Mouse (Mus musculus): ENCODE data around the gene Hsdl1.
A peak's percentile ranks its signal among the peaks of the same experiment; 100 is the strongest.

The Hsdl1 gene

GRCm38 (mm10) chr8:119574437-119575365 is at the start of gene Hsdl1, which contains the start of gene Dnaaf1:
Gene Hsdl1, minus strand, starts transcription at chr8:119575183.
Gene Dnaaf1, plus strand, starts transcription at chr8:119575235.
- DNase-seq (ENCODE audit: low spot score): peak; percentile 96

DNA sequence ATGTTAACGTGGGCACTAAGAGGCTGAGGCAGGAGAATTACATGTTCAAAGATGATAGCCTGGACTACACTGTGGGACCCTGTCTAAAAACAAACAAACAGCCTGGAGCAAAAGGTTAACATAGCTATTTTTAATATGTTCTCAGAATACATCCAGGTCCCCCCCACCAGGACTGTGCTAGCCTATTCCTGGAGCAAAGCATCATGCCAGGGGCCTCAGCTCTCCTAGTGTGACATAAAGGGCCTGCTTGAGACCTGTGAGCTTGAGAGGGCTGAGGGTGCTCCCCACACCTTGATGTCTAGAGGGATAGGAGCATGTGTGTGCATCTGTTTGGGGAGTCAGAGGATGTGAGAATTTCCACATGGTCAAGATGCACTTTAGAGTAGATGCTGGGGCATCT is 48.8 kb upstream of the Hsdl1 start:
- DNase-seq (ENCODE audit: low spot score): no peak

- no peak for DNase-seq (ENCODE audit: low spot score)
These were observed 48.1 kb upstream of the Hsdl1 start for GRCm38 (mm10) chr8:119623061-119623460.

- DNase-seq (ENCODE audit: low spot score): no peak
These were observed 47.6 kb upstream of the Hsdl1 start for GRCm38 (mm10) chr8:119622555-119622954.

DNA sequence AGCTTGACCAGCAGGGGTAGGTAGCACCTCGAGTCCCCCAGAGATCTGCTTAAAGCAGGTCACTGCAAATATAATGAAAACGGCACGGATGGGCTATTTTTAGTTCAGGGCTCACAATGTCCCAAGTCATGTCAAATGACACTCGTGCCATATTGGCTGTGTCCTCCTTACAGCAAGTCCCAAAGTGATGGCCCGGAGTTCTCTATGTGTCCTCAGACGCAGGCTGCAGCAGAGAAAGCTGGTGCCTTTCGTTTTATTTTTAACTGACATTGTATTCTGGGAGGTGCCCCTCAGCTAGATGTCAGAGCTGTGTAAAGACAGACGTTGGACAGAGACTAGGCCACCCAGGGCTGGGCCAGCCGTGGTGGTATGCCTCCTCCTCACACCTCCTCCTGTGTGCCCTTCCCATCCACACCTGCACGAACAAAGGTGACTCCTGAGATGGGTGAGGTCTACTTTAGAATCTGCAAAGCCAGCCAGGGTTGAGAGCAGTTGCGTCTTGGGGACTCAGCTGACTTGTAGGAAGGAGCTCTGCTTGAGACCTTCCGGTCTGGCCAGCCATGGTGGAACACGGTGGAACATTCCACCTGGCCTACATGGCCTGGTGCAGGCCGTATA is 46.0 kb upstream of the Hsdl1 start:
- DNase-seq (ENCODE audit: low spot score): no peak

DNA sequence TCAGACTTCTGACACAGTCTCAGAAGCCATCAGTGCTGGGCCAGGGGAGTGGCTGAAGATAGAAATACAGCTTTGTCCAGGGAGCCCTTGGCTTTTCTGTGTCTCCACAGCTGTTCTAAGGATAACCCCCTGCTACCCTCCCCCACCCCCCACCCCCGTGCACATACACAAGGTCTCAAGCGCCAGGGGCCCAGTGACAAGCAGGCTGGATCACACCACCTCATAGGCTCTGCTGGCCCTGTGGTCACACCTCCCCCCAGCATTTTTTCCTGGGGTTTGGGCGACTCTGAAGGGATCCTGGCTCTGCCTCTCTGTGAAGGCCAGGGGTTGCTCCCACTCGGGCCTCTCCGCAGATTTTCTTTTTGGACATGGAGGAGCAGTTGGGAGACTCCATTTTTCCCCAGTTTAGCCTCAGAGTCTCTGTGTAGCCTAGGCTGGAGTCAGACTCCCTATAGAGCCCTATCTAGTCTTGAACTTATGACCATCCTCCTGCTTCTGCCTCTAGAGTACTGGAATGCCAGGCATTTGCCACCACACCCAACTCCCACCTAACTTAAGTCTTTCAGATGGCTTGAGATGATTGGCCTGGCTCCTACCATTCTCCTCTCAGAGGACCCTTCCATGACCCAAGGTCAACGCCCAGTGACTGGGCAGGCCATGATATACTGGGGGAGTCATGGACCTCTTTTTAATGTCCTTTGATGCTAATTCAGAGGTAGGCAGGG is 45.3 kb upstream of the Hsdl1 start:
- DNase-seq (ENCODE audit: low spot score): no peak

- DNase-seq (ENCODE audit: low spot score): no peak
These were observed 43.9 kb upstream of the Hsdl1 start for GRCm38 (mm10) chr8:119618887-119619286.

GRCm38 (mm10) chr8:119617586-119617985 is 42.6 kb upstream of the Hsdl1 start:
- DNase-seq (ENCODE audit: low spot score): no peak

DNA sequence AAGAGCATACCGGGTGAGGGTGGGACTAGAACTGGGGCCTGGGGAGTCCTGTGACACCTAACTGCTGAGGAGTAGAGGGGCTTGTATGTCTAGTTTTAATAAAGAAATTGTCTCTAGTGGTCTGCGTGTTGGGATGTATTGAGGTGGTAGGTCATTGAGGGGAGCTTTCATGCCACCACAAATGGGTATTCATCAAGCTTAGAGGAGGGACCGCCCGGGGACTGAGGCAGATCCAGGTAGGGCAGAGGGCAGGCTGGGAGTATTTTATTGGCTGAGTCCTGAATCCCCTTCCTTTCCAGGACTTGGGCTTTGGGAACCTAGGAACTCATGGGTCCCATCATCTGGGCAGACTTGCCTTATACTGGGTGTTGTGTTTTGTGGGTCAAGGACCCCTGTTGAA is 41.8 kb upstream of the Hsdl1 start:
- no peak for DNase-seq (ENCODE audit: low spot score)

GRCm38 (mm10) chr8:119616358-119616757 is 41.4 kb upstream of the Hsdl1 start:
- no peak for DNase-seq (ENCODE audit: low spot score)

DNA sequence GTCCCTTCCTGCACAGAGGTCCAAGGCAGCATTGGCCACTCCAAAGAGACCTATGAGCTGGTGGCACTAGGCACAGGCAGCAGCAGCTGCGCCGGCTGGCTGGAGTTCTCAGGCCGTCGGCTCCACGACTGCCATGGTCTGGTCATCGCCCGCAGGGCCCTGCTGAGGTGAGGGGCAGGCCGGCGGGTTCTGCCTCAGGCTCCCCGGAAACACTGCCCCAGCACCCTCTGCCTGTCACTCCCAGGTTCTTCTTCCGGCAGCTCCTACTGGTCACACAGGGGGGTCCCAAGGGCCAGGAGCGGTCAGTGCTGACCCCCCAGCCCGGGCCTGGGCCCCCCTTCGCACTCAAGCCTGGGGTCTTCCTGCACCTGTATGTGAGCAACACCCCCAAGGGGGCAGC is 40.1 kb upstream of the Hsdl1 start:
- no peak for DNase-seq (ENCODE audit: low spot score)

GRCm38 (mm10) chr8:119612471-119612870 is 37.5 kb upstream of the Hsdl1 start, which contains the start of gene Adad2:
Gene Adad2, plus strand, starts transcription at chr8:119612747.
- DNase-seq (ENCODE audit: low spot score): no peak

DNA sequence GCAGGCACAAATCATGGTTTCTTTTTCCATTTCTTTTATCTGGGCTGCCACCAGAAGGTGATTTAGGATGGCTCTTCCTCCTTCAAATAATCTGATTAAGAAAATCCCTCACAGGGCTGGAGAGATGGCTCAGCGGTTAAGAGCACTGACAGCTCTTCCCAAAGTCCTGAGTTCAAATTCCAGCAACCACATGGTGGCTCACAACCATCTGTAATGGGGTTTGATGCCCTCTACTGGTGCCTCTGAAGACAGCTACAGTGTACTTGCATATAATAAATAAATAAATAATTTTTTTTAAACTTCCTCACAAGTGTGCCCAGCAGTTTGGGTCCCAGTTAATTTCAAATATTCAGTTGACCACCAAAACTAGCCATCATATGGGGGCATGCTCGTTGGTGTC is 31.2 kb upstream of the Hsdl1 start:
- DNase-seq (ENCODE audit: low spot score): no peak

DNA sequence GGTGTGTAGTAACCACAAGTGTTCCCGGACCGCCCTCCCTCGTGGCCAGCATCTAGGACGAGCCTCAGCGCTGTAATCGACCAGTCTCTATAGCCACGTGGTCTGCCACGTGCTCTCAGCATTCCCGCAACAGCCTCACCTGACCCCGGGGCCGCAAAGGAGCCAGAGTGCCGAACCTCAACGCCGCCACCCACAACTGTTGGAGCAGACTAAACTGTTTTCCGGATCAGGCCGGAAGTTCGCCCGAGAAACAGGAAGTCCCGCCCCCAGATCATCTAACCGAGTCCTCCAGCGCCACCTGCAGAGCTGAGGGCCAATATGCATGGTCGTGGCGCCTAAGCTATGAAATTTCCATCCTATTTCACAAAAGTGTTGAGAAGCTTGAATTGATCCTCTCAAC is 30.0 kb upstream of the Hsdl1 start, which contains the start of gene Taf1c:
Gene Taf1c (minus strand): TSS at position 227 of the 400 bp plus-strand sequence.
- peak; percentile 93 for DNase-seq (ENCODE audit: low spot score)

GRCm38 (mm10) chr8:119604398-119604803 is 29.4 kb upstream of the Hsdl1 start:
- DNase-seq (ENCODE audit: low spot score): no peak

DNA sequence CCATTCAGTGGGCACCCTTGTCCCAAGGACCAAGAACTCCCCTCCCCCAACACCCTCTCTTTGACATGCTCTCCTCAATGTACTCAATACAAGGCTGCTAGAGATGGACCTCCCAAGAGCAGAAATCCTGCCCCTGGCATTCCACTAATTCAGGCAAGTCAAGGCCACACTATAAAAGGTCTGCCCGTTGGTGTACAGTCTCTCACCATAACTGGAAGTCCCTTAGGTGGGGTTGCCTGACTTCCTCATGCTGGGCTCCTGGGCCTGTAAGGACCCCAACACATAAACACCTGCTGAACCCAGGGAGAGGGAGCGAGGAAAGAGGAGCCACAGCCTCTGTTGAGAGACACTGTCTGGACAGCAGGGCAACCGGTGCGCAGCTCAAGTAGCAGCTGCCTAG is 28.8 kb upstream of the Hsdl1 start:
- no peak for DNase-seq (ENCODE audit: low spot score)

- DNase-seq (ENCODE audit: low spot score): no peak
These were observed 16.5 kb upstream of the Hsdl1 start for GRCm38 (mm10) chr8:119591456-119591855.

- no peak for DNase-seq (ENCODE audit: low spot score)
These were observed 15.4 kb upstream of the Hsdl1 start for GRCm38 (mm10) chr8:119590348-119590747.

DNA sequence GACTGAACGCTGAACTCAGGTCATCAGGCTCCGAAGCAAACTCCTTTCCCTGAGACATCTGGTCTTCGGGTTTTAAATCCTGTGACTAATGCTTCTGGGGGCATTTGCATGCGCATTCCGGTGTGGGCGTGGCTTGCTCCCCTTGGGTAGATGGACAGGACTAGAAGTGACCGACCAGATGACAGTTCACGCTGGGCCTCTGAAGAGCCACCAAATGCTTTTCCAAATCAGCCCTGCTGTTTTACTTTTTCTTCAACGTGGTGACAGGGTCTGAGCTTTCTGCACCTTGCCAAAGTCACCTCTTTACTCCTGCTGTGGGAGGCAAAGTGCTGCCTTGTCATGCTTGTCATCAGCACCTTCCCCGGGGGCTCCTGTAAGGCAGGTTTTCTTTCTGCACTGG is 13.9 kb upstream of the Hsdl1 start:
- no peak for DNase-seq (ENCODE audit: low spot score)

GRCm38 (mm10) chr8:119588321-119588720 is 13.3 kb upstream of the Hsdl1 start:
- no peak for DNase-seq (ENCODE audit: low spot score)

DNA sequence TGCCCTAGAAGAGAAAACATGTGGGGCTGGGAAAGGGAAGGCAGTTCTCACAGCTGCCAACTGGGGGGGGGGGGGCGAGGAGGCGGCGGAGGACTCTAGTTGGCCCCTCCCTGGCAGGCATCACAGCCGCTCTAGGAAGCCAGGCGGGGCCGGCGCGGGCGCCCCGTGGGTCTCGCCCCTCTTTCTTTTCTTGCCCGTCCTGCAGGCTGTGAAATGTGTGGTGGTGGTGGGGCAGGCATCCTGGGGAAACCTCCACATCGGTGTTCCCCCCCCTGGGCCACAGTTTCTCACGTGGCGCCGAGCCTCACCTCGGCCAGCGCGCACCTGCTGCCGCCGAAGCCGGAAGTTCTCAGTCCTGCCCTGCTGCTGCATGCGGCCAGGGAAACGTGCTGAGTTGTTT is 10.9 kb upstream of the Hsdl1 start:
- no peak for DNase-seq (ENCODE audit: low spot score)

DNA sequence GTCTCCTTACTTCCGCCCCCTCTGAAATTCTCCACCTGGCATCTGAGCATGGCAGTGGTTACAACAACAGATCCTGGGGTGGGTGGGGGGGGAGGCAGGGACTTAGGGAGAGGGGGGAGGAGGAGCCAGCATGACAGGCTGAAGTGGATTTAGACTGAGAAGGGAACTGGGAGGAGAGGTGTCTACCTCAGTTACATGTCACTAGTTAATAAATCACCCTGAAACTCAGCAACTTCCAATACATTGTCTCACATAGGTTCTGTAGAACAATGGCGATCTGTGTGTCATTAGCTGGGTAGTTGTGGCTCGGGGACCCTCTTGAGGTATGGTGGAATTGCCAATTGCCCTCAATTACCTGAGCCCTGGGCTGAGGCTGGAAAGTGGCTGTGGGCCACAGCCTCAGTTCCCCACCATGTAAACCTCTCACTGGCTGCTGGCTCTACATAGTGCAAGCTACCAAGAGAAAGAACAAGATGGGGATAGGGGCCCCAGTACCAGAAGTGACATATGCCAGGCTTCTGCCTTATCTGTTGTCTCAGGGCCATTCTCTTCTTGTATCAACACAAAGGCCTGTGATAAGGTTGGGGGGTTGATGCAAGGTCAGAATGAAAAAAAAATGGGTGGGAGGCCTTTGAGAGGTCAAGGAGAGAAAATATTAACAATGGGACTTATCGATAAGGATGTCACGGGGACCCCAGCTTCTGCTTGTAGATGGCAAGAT is 5.6 kb upstream of the Hsdl1 start:
- no peak for DNase-seq (ENCODE audit: low spot score)

All from lung, postnatal 25 days (tissue).